Mouse (Mus musculus) intestine, postnatal 0 days (tissue): ENCODE results near the gene Ctnna3. TPM values are rescaled to one million over a fixed set of nuclear protein-coding genes. Genes with fewer than 3 reads are reported as not detected.
"Not testable (repeated sequence)": the region's sequence is repeated elsewhere in the genome, so short reads cannot be mapped to it uniquely, and the experiment has no call there.

ENCODE experiments used
- ATAC-seq: fragments of 200-750 bp; cut with Nextera tagmentation; 2 replicates; pipeline ENCODE4 v1.8.0; 2017; ENCODE audit warnings: mild to moderate bottlenecking, moderate TSS enrichment, moderate library complexity
- H3K27ac ChIP-seq: fragments of 300-500 bp; sonication (generic); 2 replicates; pipeline ENCODE4 v1.5.1; 2014; ENCODE audit warnings: mild to moderate bottlenecking, low read depth, low read length, moderate library complexity
- H3K27me3 ChIP-seq: fragments of 300-500 bp; sonication (generic); replicated peaks from 2 replicates; pipeline ENCODE4 v1.6.1; 2014; ENCODE audit warnings: low read length, mixed read lengths; ENCODE audit not compliant: control insufficient read depth, insufficient read depth
- H3K36me3 ChIP-seq: fragments of 300-500 bp; sonication (generic); 2 replicates; pipeline ENCODE4 v1.6.1; 2014; ENCODE audit warnings: mild to moderate bottlenecking, moderate library complexity; ENCODE audit not compliant: control insufficient read depth, insufficient read depth
- H3K4me1 ChIP-seq: fragments of 300-500 bp; sonication (generic); replicated peaks from 2 replicates; pipeline ENCODE4 v1.6.1; 2014; ENCODE audit warnings: antibody characterized with exemption, low read length, mixed read lengths; ENCODE audit not compliant: control insufficient read depth, insufficient read depth
- H3K4me2 ChIP-seq: fragments of 300-500 bp; sonication (generic); replicated peaks from 2 replicates; pipeline ENCODE4 v1.6.1; 2014; ENCODE audit warnings: low read depth, mild to moderate bottlenecking, moderate library complexity
- H3K4me3 ChIP-seq: fragments of 300-500 bp; sonication (generic); 2 replicates; pipeline ENCODE4 v1.5.1; 2014; ENCODE audit warnings: low read depth, low read length
- H3K9ac ChIP-seq: fragments of 300-500 bp; sonication (generic); 2 replicates; pipeline ENCODE4 v1.6.1; 2014; ENCODE audit warnings: mild to moderate bottlenecking, low read depth, low read length
- H3K9me3 ChIP-seq: fragments of 300-500 bp; sonication (generic); 2 replicates; pipeline ENCODE4 v1.6.1; 2016; ENCODE audit warnings: mixed run types; ENCODE audit not compliant: control insufficient read depth
- CTCF ChIP-seq: sonication (generic); IDR thresholded peaks from 2 replicates; pipeline ENCODE4 v1.5.1; 2016; ENCODE audit warnings: low read depth, mild to moderate bottlenecking, control low read depth, antibody characterized with exemption, moderate library complexity
- WGBS: fragments of 180-500 bp; shearing (Covaris S2); extraction: QIAGEN DNeasy Blood & Tissue Kit; methylation state at CpG from one replicate; pipeline ENCODE4 v1.1.7; 2014; 5-methylcytosine and 5-hydroxymethylcytosine counted together
- polyA plus RNA-seq: library from polyadenylated mRNA; unstranded; fragments of >200 nt; fragmentation: Nextera tagmentation; extraction: Ambion mirVana; gene quantifications from 2 replicates; pipeline ENCODE4 v1.2.1, GENCODE M21; 2015

Ctnna3 gene
- polyA plus RNA-seq, 1 experiment from 2014 or later, result 0.33 TPM

- no peaks in the 10 kb centered on the region for H3K27me3 ChIP-seq
- no peak overlapping the region for H3K4me2 ChIP-seq
- no peak overlapping the region for H3K27ac ChIP-seq
- ATAC-seq, result no peak
- no peaks in the 10 kb centered on the region for H3K4me1 ChIP-seq
- H3K36me3 ChIP-seq, result no peaks in the 10 kb centered on the region
- no peak overlapping the region for H3K9ac ChIP-seq
- no peaks in the 10 kb centered on the region for H3K9me3 ChIP-seq
- TF ChIP-seq CTCF, result no peak
- no peak overlapping the region for H3K4me3 ChIP-seq
Observed at GRCm38 (mm10) chr10:65013525-65013924, 1583.6 kb downstream of the Ctnna3 start.

DNA sequence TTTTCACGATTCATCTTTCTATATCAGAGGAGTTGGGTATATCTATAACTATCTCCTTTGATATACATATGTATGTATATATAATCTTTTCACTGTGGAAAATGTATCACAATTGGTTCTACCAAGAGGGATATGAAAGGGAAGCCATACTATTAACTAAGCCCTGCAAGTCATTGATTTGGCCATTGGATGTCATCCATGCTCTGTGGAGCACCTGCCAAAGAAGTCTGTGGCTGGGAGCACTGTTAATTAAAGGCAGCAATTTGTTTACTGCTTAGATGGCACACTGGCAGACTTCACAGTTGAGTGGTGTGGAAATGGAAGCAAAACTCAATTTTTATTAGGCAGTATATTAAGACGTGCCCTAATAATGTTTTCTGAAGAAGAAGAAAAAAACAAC is 1592.8 kb downstream of the Ctnna3 start:
- H3K36me3 ChIP-seq, result no peaks in the 10 kb centered on the region
- no peak overlapping the region for H3K27ac ChIP-seq
- H3K27me3 ChIP-seq, result no peaks in the 10 kb centered on the region
- H3K9me3 ChIP-seq, result no peaks in the 10 kb centered on the region
- no peak overlapping the region for H3K4me2 ChIP-seq
- H3K4me1 ChIP-seq, result no peaks in the 10 kb centered on the region
- 88% methylated on average over 2 of the region's 2 CpGs for WGBS
- no peak overlapping the region for H3K4me3 ChIP-seq
- no peak overlapping the region for H3K9ac ChIP-seq
- TF ChIP-seq CTCF, result no peak
- no peak for ATAC-seq

DNA sequence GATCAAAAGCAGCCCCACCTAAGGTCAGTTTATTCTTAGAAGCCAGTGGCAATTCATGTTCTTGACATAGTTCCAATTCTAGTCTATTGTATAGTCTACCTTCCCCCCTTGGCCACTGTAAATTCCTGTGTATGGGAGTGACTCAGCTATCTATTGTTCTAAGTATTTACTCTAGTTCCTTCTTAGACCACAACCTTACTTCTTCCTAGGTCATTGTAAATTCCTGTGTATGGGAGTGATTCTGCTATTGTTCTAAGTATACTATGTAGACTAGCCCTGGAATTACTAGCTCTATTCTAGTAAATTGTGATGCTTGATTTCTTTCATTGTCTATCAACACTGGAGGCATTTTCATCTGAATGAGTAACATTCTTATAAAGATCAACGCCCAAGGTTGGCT is 1603.6 kb downstream of the Ctnna3 start:
- H3K27ac ChIP-seq, result not testable (repeated sequence)

More for the DNA sequence above, 1603.6 kb downstream of the Ctnna3 start:
- H3K4me1 ChIP-seq, H3K4me2 ChIP-seq, H3K4me3 ChIP-seq, H3K27me3 ChIP-seq, H3K9me3 ChIP-seq, H3K9ac ChIP-seq, H3K36me3 ChIP-seq, ATAC-seq: not testable (repeated sequence)
- 72% methylated on average over 1 of the region's 1 CpGs for WGBS

Other genes starting within 250 kb of the Ctnna3 start
- 0.03 and 0.05 TPM in 2 replicates for gene Mypn, start 226.1 kb upstream of the Ctnna3 start, polyA plus RNA-seq
- gene Herc4, start 186.3 kb upstream of the Ctnna3 start, polyA plus RNA-seq, result 19.2 and 21.4 TPM in 2 replicates
- gene Sirt1, start 48.4 kb upstream of the Ctnna3 start, polyA plus RNA-seq, result 3.9 and 5.2 TPM in 2 replicates
- gene Dnajc12, start 47.7 kb upstream of the Ctnna3 start, polyA plus RNA-seq, result 5.3 and 6.4 TPM in 2 replicates
- not detected in 2 replicates for gene Gm7075, start 8.3 kb upstream of the Ctnna3 start, polyA plus RNA-seq